Mouse (Mus musculus): ENCODE measurements around the gene Piwil1.

DNA sequence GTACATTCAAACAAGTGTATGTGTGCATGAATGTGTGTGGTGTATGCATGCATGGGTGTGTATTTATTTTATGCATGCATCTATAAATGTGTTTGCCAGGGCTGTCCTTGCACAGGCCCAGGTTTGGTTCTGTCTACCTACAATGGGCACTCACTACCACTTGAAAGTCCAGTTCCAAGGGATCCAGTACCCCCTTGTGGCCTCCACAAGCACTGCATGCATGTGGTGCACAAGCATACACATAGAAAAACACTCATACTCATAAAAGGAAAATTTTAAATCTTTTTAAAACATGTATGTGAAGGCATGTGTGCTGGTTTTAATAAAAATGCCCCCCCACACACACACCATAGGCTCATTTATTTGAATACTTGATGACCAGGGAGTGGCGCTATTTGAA lies 37.3 kb upstream of the Piwil1 start:
- TF ChIP-seq ELF1 (IDR thresholded peaks at IDR 0.05; ENCODE audit: low read depth, low read length) (no peak), ZMIZ1 (IDR thresholded peaks at IDR 0.05; ENCODE audit: low read depth, low read length) (no peak), POLR2A (IDR thresholded peaks at IDR 0.05; ENCODE audit: low read depth, low read length) (no peak), RAD21 (IDR thresholded peaks at IDR 0.05; ENCODE audit: low read depth, low read length) (no peak), CHD1 (IDR thresholded peaks at IDR 0.05; ENCODE audit: low read depth, low read length) (no peak), CTCF (conservative IDR thresholded peaks at IDR 0.05 in 1 of 2, IDR thresholded peaks at IDR 0.05 in 1 of 2; ENCODE audit: low read depth in 2 of 2, low read length in 2 of 2) (no peak), UBTF (IDR thresholded peaks at IDR 0.05; ENCODE audit: low read depth, low read length) (no peak), USF1 (IDR thresholded peaks at IDR 0.05; ENCODE audit: low read depth, low read length) (no peak), JUND (conservative IDR thresholded peaks at IDR 0.05; ENCODE audit: low read depth, low read length) (no peak), POLR2AphosphoS2 (IDR thresholded peaks at IDR 0.05; ENCODE audit: low read depth, low read length) (no peak), EP300 (IDR thresholded peaks at IDR 0.05; ENCODE audit: low read length) (no peak)

All from CH12.LX (cell line).